Mouse (Mus musculus): ENCODE measurements at regions not wholly inside any gene's neighbourhood (a gene's known extent, or its start where the extent isn't known, plus 50 kb on each side); places are given as distances from the start of the nearest gene placed in this dataset.
"Not testable (repeated sequence)": the region's sequence is repeated elsewhere in the genome, so short reads cannot be mapped to it uniquely, and the experiment has no call there.

DNA sequence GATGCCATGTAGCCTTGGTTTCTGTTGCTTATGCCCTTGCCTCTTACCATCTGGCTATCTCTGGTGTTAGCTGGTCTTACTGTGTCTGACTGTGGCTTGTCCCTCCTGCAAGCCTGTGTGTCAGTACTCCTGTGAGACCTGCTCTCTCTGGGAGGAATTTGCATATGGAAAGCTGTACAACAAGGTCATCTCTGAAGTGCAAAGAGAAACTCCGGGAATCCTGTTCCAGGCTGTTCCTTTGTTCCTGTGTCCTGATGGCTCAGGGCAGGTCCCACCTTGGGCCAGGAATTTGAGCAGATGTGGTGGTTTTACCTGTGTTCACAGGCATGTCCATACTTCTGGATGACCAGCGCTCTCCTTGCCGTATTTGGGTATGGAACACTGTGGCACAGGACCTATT is 218.6 kb upstream of the Nsun6 start:
- no peak for DNase-seq
- Histone ChIP-seq H3K79me2 (replicated peaks; ENCODE audit: control insufficient read depth, insufficient read depth, low read length) (no peaks in the 10 kb centered on the region), H3K4me3 (no peak overlapping the region), H3K27me3 (ENCODE audit: control insufficient read depth, insufficient read depth, low read length) (no peaks in the 10 kb centered on the region), H3K4me1 (ENCODE audit: control insufficient read depth, insufficient read depth, low read length) (no peaks in the 10 kb centered on the region), H3K27ac (no peak overlapping the region), H3K9ac (ENCODE audit: low read depth, low read length) (no peak overlapping the region), H3K36me3 (ENCODE audit: control insufficient read depth, insufficient read depth, low read length) (no peaks in the 10 kb centered on the region)
- WGBS, result 88% methylated on average over 3 of the region's 3 CpGs
- intact Hi-C loops (cut with DNase I), result no loop called here
- TF ChIP-seq CTCF (IDR thresholded peaks at IDR 0.05) (no peak), EP300 (IDR thresholded peaks at IDR 0.05; ENCODE audit: insufficient read depth, low read depth, low read length) (no peak), POLR2A (IDR thresholded peaks at IDR 0.05; ENCODE audit: insufficient read depth, low read depth, low read length) (no peak)

- intact Hi-C loops (cut with DNase I), result no loop called here
- Histone ChIP-seq H3K9ac (ENCODE audit: low read depth, low read length) (no peak overlapping the region), H3K27me3 (ENCODE audit: control insufficient read depth, insufficient read depth, low read length) (no peaks in the 10 kb centered on the region), H3K27ac (no peak overlapping the region), H3K36me3 (ENCODE audit: control insufficient read depth, insufficient read depth, low read length) (no peaks in the 10 kb centered on the region), H3K79me2 (replicated peaks; ENCODE audit: control insufficient read depth, insufficient read depth, low read length) (no peaks in the 10 kb centered on the region), H3K4me1 (ENCODE audit: control insufficient read depth, insufficient read depth, low read length) (no peaks in the 10 kb centered on the region), H3K4me3 (no peak overlapping the region)
- no peak for DNase-seq
- 28% methylated on average over 4 of the region's 4 CpGs for WGBS
- TF ChIP-seq EP300 (IDR thresholded peaks at IDR 0.05; ENCODE audit: insufficient read depth, low read depth, low read length), result no peak
- TF ChIP-seq CTCF (IDR thresholded peaks at IDR 0.05), result peak; percentile 53
These were observed 205.8 kb upstream of the Nsun6 start for GRCm38 (mm10) chr2:15260486-15261165.

GRCm38 (mm10) chr2:15242276-15242675 is 187.4 kb upstream of the Nsun6 start:
- 70% methylated on average over 1 of the region's 1 CpGs for WGBS
- H3K36me3 ChIP-seq (ENCODE audit: control insufficient read depth, insufficient read depth, low read length); H3K9ac ChIP-seq (ENCODE audit: low read depth, low read length); H3K27ac ChIP-seq; H3K27me3 ChIP-seq (ENCODE audit: control insufficient read depth, insufficient read depth, low read length); DNase-seq; intact Hi-C loops (cut with DNase I); H3K4me1 ChIP-seq (ENCODE audit: control insufficient read depth, insufficient read depth, low read length); H3K4me3 ChIP-seq; H3K79me2 ChIP-seq (replicated peaks; ENCODE audit: control insufficient read depth, insufficient read depth, low read length): not testable (repeated sequence)

DNA sequence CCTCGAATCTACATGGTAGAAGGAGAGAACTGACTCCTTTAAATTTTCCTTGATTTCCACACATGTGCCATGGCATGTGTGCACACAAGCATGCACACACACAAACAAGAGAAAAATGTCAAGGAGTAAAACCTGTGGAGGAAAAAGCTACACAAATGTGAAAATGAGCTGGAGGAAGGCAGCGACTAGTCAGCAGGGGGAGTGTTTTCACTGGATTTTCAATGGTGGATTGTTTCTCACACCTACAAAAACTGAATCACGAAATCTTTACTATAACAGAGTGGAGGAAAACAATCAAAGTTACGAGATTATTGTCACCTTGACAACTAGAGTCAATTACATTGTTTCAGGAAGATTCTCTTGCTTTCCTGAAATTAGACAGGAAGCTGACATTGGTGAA is 167.0 kb upstream of the Nsun6 start:
- DNase-seq, result no peak
- 47% methylated on average over 4 of the region's 4 CpGs for WGBS
- Histone ChIP-seq H3K27me3 (ENCODE audit: control insufficient read depth, insufficient read depth, low read length) (no peaks in the 10 kb centered on the region), H3K4me3 (no peak overlapping the region), H3K4me1 (ENCODE audit: control insufficient read depth, insufficient read depth, low read length) (no peaks in the 10 kb centered on the region), H3K9ac (ENCODE audit: low read depth, low read length) (no peak overlapping the region), H3K79me2 (replicated peaks; ENCODE audit: control insufficient read depth, insufficient read depth, low read length) (no peaks in the 10 kb centered on the region), H3K36me3 (ENCODE audit: control insufficient read depth, insufficient read depth, low read length) (no peaks in the 10 kb centered on the region), H3K27ac (no peak overlapping the region)
- no peak for TF ChIP-seq POLR2A (IDR thresholded peaks at IDR 0.05; ENCODE audit: insufficient read depth, low read depth, low read length)
- no peak for TF ChIP-seq CTCF (IDR thresholded peaks at IDR 0.05)
- TF ChIP-seq EP300 (IDR thresholded peaks at IDR 0.05; ENCODE audit: insufficient read depth, low read depth, low read length), result no peak
- intact Hi-C loops (cut with DNase I), result no loop called here

- Histone ChIP-seq H3K79me2 (replicated peaks; ENCODE audit: control insufficient read depth, insufficient read depth, low read length) (no peaks in the 10 kb centered on the region), H3K27me3 (ENCODE audit: control insufficient read depth, insufficient read depth, low read length) (no peaks in the 10 kb centered on the region), H3K27ac (no peak overlapping the region), H3K4me3 (no peak overlapping the region), H3K4me1 (ENCODE audit: control insufficient read depth, insufficient read depth, low read length) (no peaks in the 10 kb centered on the region), H3K9ac (ENCODE audit: low read depth, low read length) (no peak overlapping the region), H3K36me3 (ENCODE audit: control insufficient read depth, insufficient read depth, low read length) (no peaks in the 10 kb centered on the region)
- WGBS, result 65% methylated on average over 1 of the region's 1 CpGs
- DNase-seq, result no peak
- no peak for TF ChIP-seq POLR2A (IDR thresholded peaks at IDR 0.05; ENCODE audit: insufficient read depth, low read depth, low read length)
- TF ChIP-seq CTCF (IDR thresholded peaks at IDR 0.05), result no peak
- TF ChIP-seq EP300 (IDR thresholded peaks at IDR 0.05; ENCODE audit: insufficient read depth, low read depth, low read length), result no peak
- intact Hi-C loops (cut with DNase I), result no loop called here
These were observed 133.2 kb upstream of the Nsun6 start for GRCm38 (mm10) chr2:15188091-15188490.

GRCm38 (mm10) chr2:15181000-15181399 is 126.1 kb upstream of the Nsun6 start:
- no peak overlapping the region for H3K27ac ChIP-seq
- H3K27me3 ChIP-seq (ENCODE audit: control insufficient read depth, insufficient read depth, low read length), result no peaks in the 10 kb centered on the region
- H3K9ac ChIP-seq (ENCODE audit: low read depth, low read length), result no peak overlapping the region
- TF ChIP-seq EP300 (IDR thresholded peaks at IDR 0.05; ENCODE audit: insufficient read depth, low read depth, low read length) (no peak), POLR2A (IDR thresholded peaks at IDR 0.05; ENCODE audit: insufficient read depth, low read depth, low read length) (no peak), CTCF (IDR thresholded peaks at IDR 0.05) (no peak)
- DNase-seq, result no peak
- 57% methylated on average over 3 of the region's 3 CpGs for WGBS
- no peak overlapping the region for H3K4me3 ChIP-seq
- no peaks in the 10 kb centered on the region for H3K4me1 ChIP-seq (ENCODE audit: control insufficient read depth, insufficient read depth, low read length)
- intact Hi-C loops (cut with DNase I), result no loop called here
- H3K36me3 ChIP-seq (ENCODE audit: control insufficient read depth, insufficient read depth, low read length), result no peaks in the 10 kb centered on the region
- no peaks in the 10 kb centered on the region for H3K79me2 ChIP-seq (replicated peaks; ENCODE audit: control insufficient read depth, insufficient read depth, low read length)

Measured in heart, adult 2 months (tissue).